18 mouse cellular contexts compared by ENCODE assay signal in genomic region chr17:55961631-55962030, GRCm38 (mm10). TPM values are rescaled to one million over a fixed set of nuclear protein-coding genes. Genes with fewer than 3 reads are reported as not detected.
DNase-seq lines count a peak whose midpoint lies in the region; ATAC-seq lines count a peak whose summit lies in the region.
"Had no signal": no experiment of that assay in that cellular context is flagged by ENCODE, and none has a peak within 500 bp of the region (broad histone marks: within the 10 kb centered on the region; RNA-seq: fewer than 3 reads in every experiment).

No protein-coding gene starts in this region.

- intact Hi-C loops in heart, postnatal 14 days (cut with DNase I) = no loop called here

- no peak overlapping the region for H3K27ac ChIP-seq in forebrain, embryonic 10.5 days
- H3K27ac ChIP-seq in forebrain, embryonic 16.5 days (ENCODE audit: low read length) = no peak overlapping the region
- no peak overlapping the region for H3K27ac ChIP-seq in heart, embryonic 10.5 days
- H3K27ac ChIP-seq: embryonic facial prominence, embryonic 12.5 days; forebrain, embryonic 13.5 days; hindbrain, embryonic 15.5 days had no signal

- peaks cover 58% of the 10 kb centered on the region for H3K36me3 ChIP-seq in forebrain, embryonic 10.5 days (replicated peaks)
- peaks cover 2% of the 10 kb centered on the region for H3K36me3 ChIP-seq in forebrain, embryonic 16.5 days (ENCODE audit: control insufficient read depth, insufficient read depth)
- H3K36me3 ChIP-seq in heart, embryonic 10.5 days = peaks cover 53% of the 10 kb centered on the region

- 96% methylated on average over 7 of the region's 7 CpGs for WGBS in forebrain, embryonic 10.5 days
- WGBS in forebrain, embryonic 16.5 days = 91% methylated on average over 7 of the region's 7 CpGs
- WGBS in heart, embryonic 10.5 days = 95% methylated on average over 7 of the region's 7 CpGs

- H3K4me1 ChIP-seq in forebrain, embryonic 10.5 days = peaks cover 32% of the 10 kb centered on the region
- H3K4me1 ChIP-seq in forebrain, embryonic 16.5 days (replicated peaks; ENCODE audit: control insufficient read depth, insufficient read depth, low read length) = peaks cover 16% of the 10 kb centered on the region
- peaks cover 11% of the 10 kb centered on the region for H3K4me1 ChIP-seq in heart, embryonic 10.5 days

- no peak overlapping the region for H3K4me2 ChIP-seq in forebrain, embryonic 16.5 days (ENCODE audit: low read length)
- H3K4me2 ChIP-seq: embryonic facial prominence, embryonic 12.5 days; forebrain, embryonic 13.5 days; hindbrain, embryonic 15.5 days had no signal

- H3K9ac ChIP-seq in forebrain, embryonic 16.5 days (replicated peaks; ENCODE audit: low read depth, low read length) = no peak overlapping the region
- H3K9ac ChIP-seq: embryonic facial prominence, embryonic 12.5 days; forebrain, embryonic 13.5 days; hindbrain, embryonic 15.5 days had no signal

- no peak overlapping the region for H3K4me3 ChIP-seq in forebrain, embryonic 10.5 days
- no peak overlapping the region for H3K4me3 ChIP-seq in forebrain, embryonic 16.5 days (replicated peaks; ENCODE audit: low read length)
- no peak overlapping the region for H3K4me3 ChIP-seq in heart, embryonic 10.5 days
- H3K4me3 ChIP-seq: embryonic facial prominence, embryonic 12.5 days; forebrain, embryonic 13.5 days; hindbrain, embryonic 15.5 days had no signal

- no peak for ATAC-seq in forebrain, embryonic 16.5 days
- ATAC-seq: forebrain, embryonic 13.5 days; intestine, embryonic 16.5 days had no signal

- peak; percentile 11 for DNase-seq in forebrain, embryonic 10.5 days (ENCODE audit: extremely low spot score, low spot score)
- DNase-seq in heart, embryonic 10.5 days (ENCODE audit: low spot score) = peak; percentile 58
- DNase-seq in heart, postnatal 14 days = no peak
- peak; percentile 5 for DNase-seq in testis, postnatal 14 days (ENCODE audit: low spot score)
- no peak for DNase-seq in testis, postnatal 10 days (ENCODE audit: low spot score)
- DNase-seq: adrenal gland, adult 8-10 months; adrenal gland, postnatal 36 days; cerebellum, adult 18-20 months; gastrocnemius, postnatal 10 days; heart, postnatal 10 days; kidney, adult 2 months had no signal

- no peaks in the 10 kb centered on the region for H3K9me3 ChIP-seq in forebrain, embryonic 10.5 days
- H3K9me3 ChIP-seq in forebrain, embryonic 16.5 days (ENCODE audit: control insufficient read depth, low read length) = no peaks in the 10 kb centered on the region
- H3K9me3 ChIP-seq in heart, embryonic 10.5 days = no peaks in the 10 kb centered on the region
- H3K9me3 ChIP-seq: embryonic facial prominence, embryonic 12.5 days; forebrain, embryonic 13.5 days; G1E; hindbrain, embryonic 15.5 days had no signal

- H3K27me3 ChIP-seq in forebrain, embryonic 10.5 days (ENCODE audit: poor library complexity, severe bottlenecking) = no peaks in the 10 kb centered on the region
- no peaks in the 10 kb centered on the region for H3K27me3 ChIP-seq in forebrain, embryonic 16.5 days (replicated peaks; ENCODE audit: control insufficient read depth, insufficient read depth, low read length)
- no peaks in the 10 kb centered on the region for H3K27me3 ChIP-seq in heart, embryonic 10.5 days (ENCODE audit: insufficient read depth, poor library complexity, severe bottlenecking)
- H3K27me3 ChIP-seq: embryonic facial prominence, embryonic 12.5 days; forebrain, embryonic 13.5 days; hindbrain, embryonic 15.5 days had no signal

RNA-seq across cellular contexts. Expression of gene Yju2, which starts 2.7 kb away (rescaled TPM):
- 29.2 and 30.4 TPM in 2 replicates for polyA plus RNA-seq in forebrain, embryonic 10.5 days (2016; fragmentation: Nextera tagmentation; extraction: Ambion mirVana)
- 26.8 and 27.0 TPM in 2 replicates for polyA plus RNA-seq in forebrain, embryonic 16.5 days (2015; fragmentation: Nextera tagmentation; extraction: Ambion mirVana)
- polyA plus RNA-seq in heart, embryonic 10.5 days (2016; fragmentation: Nextera tagmentation; extraction: Ambion mirVana) = 20.9 and 24.4 TPM in 2 replicates
- total RNA-seq in heart, postnatal 14 days (2021) = 10 to 100 TPM; 10.8 to 12.6 TPM

RNA-seq across cellular contexts. Expression of gene Shd, which starts 8.6 kb away (rescaled TPM):
- polyA plus RNA-seq in forebrain, embryonic 10.5 days (2016; fragmentation: Nextera tagmentation; extraction: Ambion mirVana) = 42.1 and 50.3 TPM in 2 replicates
- polyA plus RNA-seq in forebrain, embryonic 16.5 days (2015; fragmentation: Nextera tagmentation; extraction: Ambion mirVana) = 98.2 and 129 TPM in 2 replicates
- polyA plus RNA-seq in heart, embryonic 10.5 days (2016; fragmentation: Nextera tagmentation; extraction: Ambion mirVana) = 11.3 and 15.2 TPM in 2 replicates
- total RNA-seq in heart, postnatal 14 days (2021) = 1 to 10 TPM; 1.3 to 3.1 TPM
- total RNA-seq: G1E had no signal

RNA-seq across cellular contexts. Expression of gene Ebi3, which starts 9.2 kb away (rescaled TPM):
- 1.4 and 1.9 TPM in 2 replicates for polyA plus RNA-seq in forebrain, embryonic 10.5 days (2016; fragmentation: Nextera tagmentation; extraction: Ambion mirVana)
- polyA plus RNA-seq in forebrain, embryonic 16.5 days (2015; fragmentation: Nextera tagmentation; extraction: Ambion mirVana) = 3.0 and 4.2 TPM in 2 replicates
- polyA plus RNA-seq in heart, embryonic 10.5 days (2016; fragmentation: Nextera tagmentation; extraction: Ambion mirVana) = 0.25 and 0.72 TPM in 2 replicates
- total RNA-seq in heart, postnatal 14 days (2021) = under 1 TPM; 0.63 to 0.81 TPM

RNA-seq across cellular contexts. Expression of gene Zfp119b, which starts 12.3 kb away (rescaled TPM):
- 6.4 and 6.6 TPM in 2 replicates for polyA plus RNA-seq in forebrain, embryonic 10.5 days (2016; fragmentation: Nextera tagmentation; extraction: Ambion mirVana)
- polyA plus RNA-seq in forebrain, embryonic 16.5 days (2015; fragmentation: Nextera tagmentation; extraction: Ambion mirVana) = 6.7 and 8.3 TPM in 2 replicates
- polyA plus RNA-seq in heart, embryonic 10.5 days (2016; fragmentation: Nextera tagmentation; extraction: Ambion mirVana) = 3.9 TPM in 2 replicates
- total RNA-seq in heart, postnatal 14 days (2021) = 1 to 10 TPM; 3.3 to 4.1 TPM

RNA-seq across cellular contexts. Expression of gene Fsd1, which starts 24.7 kb away (rescaled TPM):
- polyA plus RNA-seq in forebrain, embryonic 10.5 days (2016; fragmentation: Nextera tagmentation; extraction: Ambion mirVana) = 74.4 and 80.9 TPM in 2 replicates
- 144 and 179 TPM in 2 replicates for polyA plus RNA-seq in forebrain, embryonic 16.5 days (2015; fragmentation: Nextera tagmentation; extraction: Ambion mirVana)
- polyA plus RNA-seq in heart, embryonic 10.5 days (2016; fragmentation: Nextera tagmentation; extraction: Ambion mirVana) = 8.4 and 23.2 TPM in 2 replicates
- total RNA-seq in heart, postnatal 14 days (2021) = under 1 TPM in 1 of 2 experiments, not detected in 1; 0.74 TPM
- total RNA-seq: hematopoietic stem cell, adult 5-6 weeks had no signal
- polyA plus RNA-seq: G1E had no signal

Comparison
In these comparisons a context has a peak if more than half of its experiments do, and no peak if none do; other contexts are left out.
1. DNase-seq: peak in forebrain, embryonic 10.5 days (single experiment), heart, embryonic 10.5 days (single experiment) and testis, postnatal 14 days (single experiment); none in heart, postnatal 14 days (0 of 2) and testis, postnatal 10 days (single experiment).